Mouse (Mus musculus): Measurements from ENCODE around the gene Pts. TPM values are rescaled to one million over a fixed set of nuclear protein-coding genes. Genes with fewer than 3 reads are reported as not detected.

The Pts gene
- polyA plus RNA-seq, 1 experiment from 2014 or later: 133 TPM

DNA sequence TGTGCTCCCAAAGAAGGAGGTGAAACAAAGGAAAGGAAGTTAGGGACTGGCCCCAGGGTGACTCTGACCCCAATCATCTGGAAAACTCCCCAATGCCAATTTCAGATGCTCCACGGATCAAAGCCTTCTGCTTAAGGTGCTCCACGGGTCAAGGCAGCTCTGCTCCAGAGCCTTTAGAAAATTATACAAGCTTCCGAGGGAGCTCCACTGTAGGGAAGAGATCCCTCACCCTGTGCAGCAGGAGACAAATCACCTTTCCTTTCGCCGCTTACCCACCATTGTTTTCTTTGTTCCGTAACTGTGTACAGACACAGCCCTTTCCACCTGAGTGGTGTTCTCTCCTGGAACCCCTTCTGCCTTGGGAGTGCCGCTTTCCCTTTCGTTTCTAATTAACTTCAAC lies 52.8 kb downstream of the Pts start:
- 26% methylated on average over 8 of the region's 8 CpGs for WGBS
- peak overlapping the region; percentile 8; the same call in 1 of the 2 replicates for H3K4me2 ChIP-seq (ENCODE audit: low read length)
- DNase-seq (ENCODE audit: low spot score): no peak
- 0 out of 2 replicates have a peak overlapping the region, but pooled peaks have one; percentile 38 for H3K27ac ChIP-seq
- no peak for TF ChIP-seq CTCF (IDR thresholded peaks at IDR 0.05; ENCODE audit: low read depth)
- no peaks in the 10 kb centered on the region for H3K27me3 ChIP-seq (ENCODE audit: insufficient read depth, low read length)
- peaks cover 16% of the 10 kb centered on the region for H3K4me1 ChIP-seq (replicated peaks; ENCODE audit: insufficient read depth, low read length)
- no peak overlapping the region for H3K9ac ChIP-seq (ENCODE audit: low read depth, low read length)
- H3K36me3 ChIP-seq (ENCODE audit: insufficient read depth, low read length): no peaks in the 10 kb centered on the region
- H3K9me3 ChIP-seq (replicated peaks; ENCODE audit: low read length): no peaks in the 10 kb centered on the region
- no peak; the same call in 1 of the 2 replicates for ATAC-seq (replicated peaks; ENCODE audit: low FRiP score, low read depth)
- no peak overlapping the region for H3K4me3 ChIP-seq (replicated peaks; ENCODE audit: low read depth, low read length)

DNA sequence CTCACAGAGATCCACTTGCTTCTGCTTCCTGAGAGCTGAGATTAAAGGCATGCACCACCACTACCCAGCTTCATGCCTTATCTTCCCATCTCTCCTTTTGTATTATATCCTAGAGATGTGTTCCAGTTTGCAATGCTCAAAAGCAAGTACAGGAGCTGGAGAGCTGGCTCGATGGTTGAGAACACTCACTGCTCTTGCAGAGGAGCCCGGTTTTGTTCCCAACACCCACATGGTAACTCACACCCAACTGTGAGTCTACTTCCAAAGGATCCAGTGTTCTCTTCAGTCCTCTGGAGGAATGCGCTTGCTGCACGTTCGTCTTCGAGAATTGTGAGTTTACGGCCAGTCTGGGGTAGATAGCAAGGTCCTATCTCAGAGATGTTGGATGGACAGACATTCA lies 53.2 kb downstream of the Pts start:
- Histone ChIP-seq H3K4me3 (replicated peaks; ENCODE audit: low read depth, low read length) (no peak overlapping the region), H3K27ac (no peak overlapping the region), H3K9me3 (replicated peaks; ENCODE audit: low read length) (no peaks in the 10 kb centered on the region), H3K9ac (ENCODE audit: low read depth, low read length) (no peak overlapping the region), H3K4me1 (replicated peaks; ENCODE audit: insufficient read depth, low read length) (peaks cover 16% of the 10 kb centered on the region), H3K4me2 (ENCODE audit: low read length) (peak overlapping the region; percentile 8; the same call in 1 of the 2 replicates), H3K36me3 (ENCODE audit: insufficient read depth, low read length) (no peaks in the 10 kb centered on the region), H3K27me3 (ENCODE audit: insufficient read depth, low read length) (no peaks in the 10 kb centered on the region)
- no peak for DNase-seq (ENCODE audit: low spot score)
- 41% methylated on average over 7 of the region's 7 CpGs for WGBS
- ATAC-seq (replicated peaks; ENCODE audit: low FRiP score, low read depth): no peak
- TF ChIP-seq CTCF (IDR thresholded peaks at IDR 0.05; ENCODE audit: low read depth): no peak

Other genes with a start within 250 kb of the Pts start
- gene Rpl10-ps3, start 183.8 kb downstream of the Pts start, polyA plus RNA-seq (2015; fragmentation: Nextera tagmentation; extraction: Ambion mirVana): 238 and 252 TPM in 2 replicates
- 53.4 and 54.5 TPM in 2 replicates for gene Plet1, start 34.2 kb downstream of the Pts start, polyA plus RNA-seq (2015; fragmentation: Nextera tagmentation; extraction: Ambion mirVana)
- gene Il18, start 26.1 kb upstream of the Pts start, polyA plus RNA-seq (2015; fragmentation: Nextera tagmentation; extraction: Ambion mirVana): 3.7 and 5.2 TPM in 2 replicates
- 0.17 and 0.27 TPM in 2 replicates for gene Bco2, start 26.5 kb upstream of the Pts start, polyA plus RNA-seq (2015; fragmentation: Nextera tagmentation; extraction: Ambion mirVana)
- gene Tex12, start 32.6 kb upstream of the Pts start, polyA plus RNA-seq (2015; fragmentation: Nextera tagmentation; extraction: Ambion mirVana): not detected in 2 replicates
- gene Sdhd, start 75.1 kb upstream of the Pts start, polyA plus RNA-seq (2015; fragmentation: Nextera tagmentation; extraction: Ambion mirVana): 599 and 602 TPM in 2 replicates
- 406 and 483 TPM in 2 replicates for gene Timm8b, start 75.2 kb upstream of the Pts start, polyA plus RNA-seq (2015; fragmentation: Nextera tagmentation; extraction: Ambion mirVana)
- gene Pih1d2, start 88.6 kb upstream of the Pts start, polyA plus RNA-seq (2015; fragmentation: Nextera tagmentation; extraction: Ambion mirVana): 5.7 and 7.1 TPM in 2 replicates
- 25.7 and 26.0 TPM in 2 replicates for gene Nkapd1, start 88.7 kb upstream of the Pts start, polyA plus RNA-seq (2015; fragmentation: Nextera tagmentation; extraction: Ambion mirVana)
- gene Dlat, start 131.1 kb upstream of the Pts start, polyA plus RNA-seq (2015; fragmentation: Nextera tagmentation; extraction: Ambion mirVana): 84.6 and 86.5 TPM in 2 replicates
- 7.3 and 7.5 TPM in 2 replicates for gene Dixdc1, start 210.8 kb upstream of the Pts start, polyA plus RNA-seq (2015; fragmentation: Nextera tagmentation; extraction: Ambion mirVana)
- 26.8 and 27.1 TPM in 2 replicates for gene 2310030G06Rik, start 217.8 kb upstream of the Pts start, polyA plus RNA-seq (2015; fragmentation: Nextera tagmentation; extraction: Ambion mirVana)
- gene Cryab, start 222.6 kb upstream of the Pts start, polyA plus RNA-seq (2015; fragmentation: Nextera tagmentation; extraction: Ambion mirVana): 198 and 233 TPM in 2 replicates
- 5.5 and 7.4 TPM in 2 replicates for gene Hspb2, start 223.6 kb upstream of the Pts start, polyA plus RNA-seq (2015; fragmentation: Nextera tagmentation; extraction: Ambion mirVana)
- 7.9 and 9.3 TPM in 2 replicates for gene Fdxacb1, start 239.5 kb upstream of the Pts start, polyA plus RNA-seq (2015; fragmentation: Nextera tagmentation; extraction: Ambion mirVana)
- gene Alg9, start 246.3 kb upstream of the Pts start, polyA plus RNA-seq (2015; fragmentation: Nextera tagmentation; extraction: Ambion mirVana): 24.8 and 28.9 TPM in 2 replicates
- 56.6 and 62.9 TPM in 2 replicates for gene 1110032A03Rik, start 246.8 kb upstream of the Pts start, polyA plus RNA-seq (2015; fragmentation: Nextera tagmentation; extraction: Ambion mirVana)

All from kidney, postnatal 0 days (tissue).